Mouse (Mus musculus) ES-Bruce4 (cell line): ENCODE results near the gene Rusc2.

Experiments
- CTCF ChIP-seq: IDR thresholded peaks from one replicate; pipeline ENCODE4 v1.8.1; 2011; ENCODE audit warnings: low read depth, low read length
- POLR2A ChIP-seq: IDR thresholded peaks from one replicate; pipeline ENCODE4 v1.8.1; 2011; ENCODE audit warnings: low read length; ENCODE audit not compliant: insufficient read depth

GRCm38 (mm10) chr4:43394345-43394891, 12.6 kb downstream of the Rusc2 start:
- no peak for TF ChIP-seq POLR2A
- TF ChIP-seq CTCF = no peak
